ENCODE assay signal across 8 mouse cellular contexts in genomic region chr9:108048566-108048955, GRCm38 (mm10). TPM values are rescaled to one million over a fixed set of nuclear protein-coding genes. Genes with fewer than 3 reads are reported as not detected.
A peak's percentile ranks its signal among the peaks of the same experiment; 100 is the strongest.
DNase-seq lines count a peak whose midpoint lies in the region; ATAC-seq and TF ChIP-seq lines count a peak whose summit lies in the region.

No protein-coding gene starts in this region.

- H3K9me3 ChIP-seq in CH12.LX (replicated peaks; ENCODE audit: low read length) = no peaks in the 10 kb centered on the region
- H3K9me3 ChIP-seq in forebrain, embryonic 12.5 days = no peaks in the 10 kb centered on the region
- H3K9me3 ChIP-seq in liver, embryonic 14.5 days (ENCODE audit: control insufficient read depth, low read length) = no peaks in the 10 kb centered on the region

- TF ChIP-seq CTCF in CH12.LX (conservative IDR thresholded peaks at IDR 0.05 in 1 of 2, IDR thresholded peaks at IDR 0.05 in 1 of 2; ENCODE audit: low read depth in 2 of 2, low read length in 2 of 2) = no peak
- no peak for TF ChIP-seq CTCF in liver, embryonic 14.5 days (IDR thresholded peaks at IDR 0.05; ENCODE audit: low read depth)

- H3K4me2 ChIP-seq in CH12.LX (ENCODE audit: insufficient read depth, low read depth, poor library complexity, severe bottlenecking) = peak overlapping the region; percentile 73
- H3K4me2 ChIP-seq in forebrain, embryonic 12.5 days = peak overlapping the region; percentile 91
- peak overlapping the region; percentile 98 for H3K4me2 ChIP-seq in liver, embryonic 14.5 days (ENCODE audit: low read depth)

- 1% methylated on average over 19 of the region's 19 CpGs for WGBS in forebrain, embryonic 12.5 days
- WGBS in liver, embryonic 14.5 days (ENCODE audit: insufficient replicate concordance) = 2% methylated on average over 19 of the region's 19 CpGs

- TF ChIP-seq RAD21 in CH12.LX (IDR thresholded peaks at IDR 0.05; ENCODE audit: low read depth, low read length) = no peak

- no peak for TF ChIP-seq EP300 in CH12.LX (IDR thresholded peaks at IDR 0.05; ENCODE audit: low read length)
- no peak for TF ChIP-seq EP300 in liver, embryonic 14.5 days (IDR thresholded peaks at IDR 0.05; ENCODE audit: low read depth)

- no peak for TF ChIP-seq POLR2A in CH12.LX (IDR thresholded peaks at IDR 0.05; ENCODE audit: low read depth, low read length)

- dilution Hi-C loops in CH12.LX (cut with MboI; ENCODE audit: extremely low pct_ligation_motif_present, extremely low pct_unique_long_range_greater_than_20kb, low sequenced_read_pairs) = no loop called here

- no peaks in the 10 kb centered on the region for H3K27me3 ChIP-seq in CH12.LX (replicated peaks)
- H3K27me3 ChIP-seq in forebrain, embryonic 12.5 days = no peaks in the 10 kb centered on the region
- H3K27me3 ChIP-seq in liver, embryonic 14.5 days (ENCODE audit: control insufficient read depth, insufficient read depth, low read length) = no peaks in the 10 kb centered on the region

- H3K4me3 ChIP-seq in CH12.LX (replicated peaks in 1 of 3; ENCODE audit: low read depth in 2 of 3, low read length in 2 of 3, poor library complexity in 1 of 3) = peak overlapping the region; percentile 21 to 53 (median 38)
- peak overlapping the region; percentile 64 for H3K4me3 ChIP-seq in forebrain, embryonic 12.5 days (replicated peaks)
- H3K4me3 ChIP-seq in liver, embryonic 14.5 days (ENCODE audit: insufficient read depth in 1 of 2, low read depth in 2 of 2, low read length in 2 of 2) = peak overlapping the region; percentile 57 to 66

- peak; percentile 50 for ATAC-seq in forebrain, embryonic 12.5 days (ENCODE audit: low FRiP score)
- peak; percentile 9 for ATAC-seq in liver, embryonic 14.5 days (ENCODE audit: insufficient read depth)
- no peak for ATAC-seq in activated CD4-positive, CD25-positive, alpha-beta regulatory T cell, adult 4 months

- H3K36me3 ChIP-seq in CH12.LX (replicated peaks in 1 of 2; ENCODE audit: control insufficient read depth in 1 of 2, insufficient read depth in 1 of 2, low read length in 1 of 2) = peaks cover 46 to 71% of the 10 kb centered on the region in 2 experiments
- peaks cover 58% of the 10 kb centered on the region for H3K36me3 ChIP-seq in forebrain, embryonic 12.5 days (replicated peaks)
- H3K36me3 ChIP-seq in liver, embryonic 14.5 days (replicated peaks; ENCODE audit: control insufficient read depth, insufficient read depth, low read depth) = peaks cover 57% of the 10 kb centered on the region

- no peaks in the 10 kb centered on the region for H3K79me2 ChIP-seq in CH12.LX (replicated peaks; ENCODE audit: control insufficient read depth, extremely low read depth, insufficient read depth, poor library complexity, severe bottlenecking)

- peaks cover 2 to 37% of the 10 kb centered on the region in 2 experiments; a peak in 2 of 4 replicates for H3K4me1 ChIP-seq in CH12.LX (ENCODE audit: control insufficient read depth in 1 of 2, insufficient read depth in 2 of 2)
- peaks cover 35% of the 10 kb centered on the region for H3K4me1 ChIP-seq in forebrain, embryonic 12.5 days
- H3K4me1 ChIP-seq in liver, embryonic 14.5 days (replicated peaks; ENCODE audit: control insufficient read depth in 2 of 2, insufficient read depth in 2 of 2, low read length in 1 of 2) = peaks cover 22 to 36% of the 10 kb centered on the region in 2 experiments

- peak; percentile 54 for DNase-seq in embryo, embryonic 10.5 days (ENCODE audit: low spot score)
- no peak for DNase-seq in embryo, embryonic 11 days
- no peak for DNase-seq in CH12.LX (ENCODE audit: extremely low read depth)
- DNase-seq in liver, embryonic 14.5 days (ENCODE audit: low read depth in 3 of 3, low spot score in 3 of 3) = peak in 2 of 3 experiments; percentile 31 to 50
- DNase-seq in B cell, adult 2 months = no peak
- DNase-seq in thymus, postnatal 36 days = no peak

- H3K27ac ChIP-seq in CH12.LX (ENCODE audit: insufficient read depth, low read depth) = no peak overlapping the region
- H3K27ac ChIP-seq in forebrain, embryonic 12.5 days = peak overlapping the region; percentile 42; the same call in 1 of the 2 replicates
- peak overlapping the region; percentile 92 for H3K27ac ChIP-seq in liver, embryonic 14.5 days

- H3K9ac ChIP-seq in CH12.LX (ENCODE audit: insufficient read depth, low read depth) = peak overlapping the region; percentile 64
- H3K9ac ChIP-seq in forebrain, embryonic 12.5 days = peak overlapping the region; percentile 64
- peak overlapping the region; percentile 67 for H3K9ac ChIP-seq in liver, embryonic 14.5 days (replicated peaks)

- in situ Hi-C loops in CH12.LX (cut with MboI; ENCODE audit: low pct_ligation_motif_present, low pct_unique_long_range_greater_than_20kb, low sequenced_read_pairs) = no loop called here

TF ChIP-seq in CH12.LX, 34 proteins besides CTCF, POLR2A, EP300 and RAD21:
- TF ChIP-seq USF1 (IDR thresholded peaks at IDR 0.05; ENCODE audit: low read depth, low read length) = no peak
- no peak for TF ChIP-seq TCF12 (IDR thresholded peaks at IDR 0.05; ENCODE audit: low read depth, low read length)
- TF ChIP-seq KAT2A (IDR thresholded peaks at IDR 0.05; ENCODE audit: insufficient replicate concordance, low read length) = no peak
- no peak for TF ChIP-seq NELFE (IDR thresholded peaks at IDR 0.05; ENCODE audit: low read depth, low read length)

RNA-seq across cellular contexts. Expression of gene Gmppb, which starts 0.5 kb away (rescaled TPM):
- 20.9 and 33.4 TPM in 2 replicates for total RNA-seq in CH12.LX (2012; rRNA removed)
- 17.9 and 18.4 TPM in 2 replicates for total RNA-seq in CH12.LX (2014; rRNA removed)
- 19.2 and 21.8 TPM in 2 replicates for polyA plus RNA-seq in CH12.LX (2012; ENCODE audit: insufficient read length, low read depth)
- polyA plus RNA-seq in forebrain, embryonic 12.5 days (2016; fragmentation: Nextera tagmentation; extraction: Ambion mirVana) = 18.2 and 19.3 TPM in 2 replicates
- polyA plus RNA-seq in liver, embryonic 14.5 days (2012; rRNA removed) = 6.7 and 12.9 TPM in 2 replicates
- 14.3 and 15.5 TPM in 2 replicates for polyA plus RNA-seq in liver, embryonic 14.5 days (2014; fragmentation: Nextera tagmentation; extraction: Ambion mirVana)
- 10 to 100 TPM; 12.9 to 22.2 TPM for polyA plus RNA-seq in activated CD4-positive, CD25-positive, alpha-beta regulatory T cell, adult 4 months (2017; shearing (Covaris generic))

RNA-seq across cellular contexts. Expression of gene Amigo3, which starts 4.4 kb away (rescaled TPM):
- total RNA-seq in CH12.LX (2012; rRNA removed) (2.0 and 3.1 TPM in 2 replicates), CH12.LX (2014; rRNA removed) (1.7 and 2.2 TPM in 2 replicates)
- polyA plus RNA-seq in CH12.LX (2012; ENCODE audit: insufficient read length, low read depth) = 3.3 and 4.4 TPM in 2 replicates
- polyA plus RNA-seq in forebrain, embryonic 12.5 days (2016; fragmentation: Nextera tagmentation; extraction: Ambion mirVana) = 3.6 and 3.8 TPM in 2 replicates
- polyA plus RNA-seq in liver, embryonic 14.5 days (2012; rRNA removed) = 0.51 and 0.75 TPM in 2 replicates
- polyA plus RNA-seq in liver, embryonic 14.5 days (2014; fragmentation: Nextera tagmentation; extraction: Ambion mirVana) = 0.89 and 1.4 TPM in 2 replicates
- polyA plus RNA-seq in activated CD4-positive, CD25-positive, alpha-beta regulatory T cell, adult 4 months (2017; shearing (Covaris generic)) = 1 to 10 TPM; 1.3 to 3.3 TPM

RNA-seq across cellular contexts. Expression of gene Mst1, which starts 31.7 kb away (rescaled TPM):
- total RNA-seq in CH12.LX (2012; rRNA removed) (33.2 and 59.6 TPM in 2 replicates), CH12.LX (2014; rRNA removed) (16.9 and 19.6 TPM in 2 replicates)
- polyA plus RNA-seq in CH12.LX (2012; ENCODE audit: insufficient read length, low read depth) = 19.7 and 21.4 TPM in 2 replicates
- polyA plus RNA-seq in forebrain, embryonic 12.5 days (2016; fragmentation: Nextera tagmentation; extraction: Ambion mirVana) = 0.27 and 0.41 TPM in 2 replicates
- 21.0 and 21.3 TPM in 2 replicates for polyA plus RNA-seq in liver, embryonic 14.5 days (2012; rRNA removed)
- 24.1 and 29.7 TPM in 2 replicates for polyA plus RNA-seq in liver, embryonic 14.5 days (2014; fragmentation: Nextera tagmentation; extraction: Ambion mirVana)
- under 1 TPM; 0.40 to 0.48 TPM for polyA plus RNA-seq in activated CD4-positive, CD25-positive, alpha-beta regulatory T cell, adult 4 months (2017; shearing (Covaris generic))

RNA-seq across cellular contexts. Expression of gene Rnf123, which starts 34.6 kb away (rescaled TPM):
- total RNA-seq in CH12.LX (2012; rRNA removed) (28.8 and 32.3 TPM in 2 replicates), CH12.LX (2014; rRNA removed) (6.6 and 10.0 TPM in 2 replicates)
- polyA plus RNA-seq in CH12.LX (2012; ENCODE audit: insufficient read length, low read depth) = 40.4 and 50.0 TPM in 2 replicates
- 36.9 and 41.2 TPM in 2 replicates for polyA plus RNA-seq in forebrain, embryonic 12.5 days (2016; fragmentation: Nextera tagmentation; extraction: Ambion mirVana)
- polyA plus RNA-seq in liver, embryonic 14.5 days (2012; rRNA removed) = 139 and 146 TPM in 2 replicates
- polyA plus RNA-seq in liver, embryonic 14.5 days (2014; fragmentation: Nextera tagmentation; extraction: Ambion mirVana) = 88.2 and 102 TPM in 2 replicates
- polyA plus RNA-seq in activated CD4-positive, CD25-positive, alpha-beta regulatory T cell, adult 4 months (2017; shearing (Covaris generic)) = 10 to 100 TPM; 49.9 to 75.8 TPM

RNA-seq across cellular contexts. Expression of gene Apeh, which starts 45.8 kb away (rescaled TPM):
- total RNA-seq in CH12.LX (2012; rRNA removed) = 69.5 and 75.6 TPM in 2 replicates
- 28.8 and 36.2 TPM in 2 replicates for total RNA-seq in CH12.LX (2014; rRNA removed)
- polyA plus RNA-seq in CH12.LX (2012; ENCODE audit: insufficient read length, low read depth) = 53.2 and 66.6 TPM in 2 replicates
- polyA plus RNA-seq in forebrain, embryonic 12.5 days (2016; fragmentation: Nextera tagmentation; extraction: Ambion mirVana) = 51.1 and 56.0 TPM in 2 replicates
- polyA plus RNA-seq in liver, embryonic 14.5 days (2012; rRNA removed) = 126 and 150 TPM in 2 replicates
- polyA plus RNA-seq in liver, embryonic 14.5 days (2014; fragmentation: Nextera tagmentation; extraction: Ambion mirVana) = 153 and 172 TPM in 2 replicates
- polyA plus RNA-seq in activated CD4-positive, CD25-positive, alpha-beta regulatory T cell, adult 4 months (2017; shearing (Covaris generic)) = 10 to 100 TPM; 39.4 to 45.0 TPM

Comparison
In these comparisons a context has a peak if more than half of its experiments do, and no peak if none do; other contexts are left out.
1. DNase-seq: peak in embryo, embryonic 10.5 days (single experiment) and liver, embryonic 14.5 days (2 of 3); none in embryo, embryonic 11 days (single experiment), CH12.LX (single experiment), B cell, adult 2 months (0 of 2) and thymus, postnatal 36 days (0 of 2).
2. RNA of gene Mst1, which starts 31.7 kb away (polyA plus RNA-seq): 21.0 to 29.7 TPM in liver, embryonic 14.5 days and 19.7 to 21.4 TPM in CH12.LX; 0.40 to 0.48 TPM in activated CD4-positive, CD25-positive, alpha-beta regulatory T cell, adult 4 months and 0.27 to 0.41 TPM in forebrain, embryonic 12.5 days; every median in the first group is over 10 times any median in the second.
3. Peak in every context shown above with its lines, with median percentiles within 50 percentile points of each other: H3K4me2 ChIP-seq, H3K4me3 ChIP-seq and H3K9ac ChIP-seq.